Mouse (Mus musculus): ENCODE data around the gene Drap1. TPM values are rescaled to one million over a fixed set of nuclear protein-coding genes. Genes with fewer than 3 reads are reported as not detected.
"Not testable (repeated sequence)": the region's sequence is repeated elsewhere in the genome, so short reads cannot be mapped to it uniquely, and the experiment has no call there.

The Drap1 gene
- total RNA-seq, 1 experiment from 2014 or later: 121 TPM

GRCm38 (mm10) chr19:5401073-5401472 lies 23.7 kb downstream of the Drap1 start:
- ATAC-seq (replicated peaks; ENCODE audit: insufficient number of reproducible peaks, low FRiP score, low TSS enrichment, poor library complexity, severe bottlenecking): not testable (repeated sequence)

GRCm38 (mm10) chr19:5395371-5395770 lies 29.4 kb downstream of the Drap1 start:
- ATAC-seq (replicated peaks; ENCODE audit: insufficient number of reproducible peaks, low FRiP score, low TSS enrichment, poor library complexity, severe bottlenecking): no peak

GRCm38 (mm10) chr19:5394168-5394567 lies 30.6 kb downstream of the Drap1 start:
- ATAC-seq (replicated peaks; ENCODE audit: insufficient number of reproducible peaks, low FRiP score, low TSS enrichment, poor library complexity, severe bottlenecking): no peak

GRCm38 (mm10) chr19:5392892-5393291 lies 31.9 kb downstream of the Drap1 start:
- ATAC-seq (replicated peaks; ENCODE audit: insufficient number of reproducible peaks, low FRiP score, low TSS enrichment, poor library complexity, severe bottlenecking): no peak

- no peak for ATAC-seq (replicated peaks; ENCODE audit: insufficient number of reproducible peaks, low FRiP score, low TSS enrichment, poor library complexity, severe bottlenecking)
Measured at GRCm38 (mm10) chr19:5390416-5390815, 34.4 kb downstream of the Drap1 start.

GRCm38 (mm10) chr19:5389647-5390046 lies 35.1 kb downstream of the Drap1 start:
- ATAC-seq (replicated peaks; ENCODE audit: insufficient number of reproducible peaks, low FRiP score, low TSS enrichment, poor library complexity, severe bottlenecking): peak; percentile 33

- peak; percentile 95 for ATAC-seq (replicated peaks; ENCODE audit: insufficient number of reproducible peaks, low FRiP score, low TSS enrichment, poor library complexity, severe bottlenecking)
Measured at GRCm38 (mm10) chr19:5388588-5389242, 36.1 kb downstream of the Drap1 start, which contains the start of gene Sart1. Sart1 (minus strand) TSS chr19:5388703.

- ATAC-seq (replicated peaks; ENCODE audit: insufficient number of reproducible peaks, low FRiP score, low TSS enrichment, poor library complexity, severe bottlenecking): no peak
Measured at GRCm38 (mm10) chr19:5388011-5388441, 36.8 kb downstream of the Drap1 start.

- no peak for ATAC-seq (replicated peaks; ENCODE audit: insufficient number of reproducible peaks, low FRiP score, low TSS enrichment, poor library complexity, severe bottlenecking)
Measured at GRCm38 (mm10) chr19:5384715-5385114, 40.1 kb downstream of the Drap1 start.

GRCm38 (mm10) chr19:5383326-5383725 lies 41.5 kb downstream of the Drap1 start:
- no peak for ATAC-seq (replicated peaks; ENCODE audit: insufficient number of reproducible peaks, low FRiP score, low TSS enrichment, poor library complexity, severe bottlenecking)

- ATAC-seq (replicated peaks; ENCODE audit: insufficient number of reproducible peaks, low FRiP score, low TSS enrichment, poor library complexity, severe bottlenecking): no peak
Measured at GRCm38 (mm10) chr19:5377446-5377845, 47.3 kb downstream of the Drap1 start.

- ATAC-seq (replicated peaks; ENCODE audit: insufficient number of reproducible peaks, low FRiP score, low TSS enrichment, poor library complexity, severe bottlenecking): no peak
Measured at GRCm38 (mm10) chr19:5374748-5375147, 50.0 kb downstream of the Drap1 start.

GRCm38 (mm10) chr19:5374177-5374576 lies 50.6 kb downstream of the Drap1 start:
- no peak for ATAC-seq (replicated peaks; ENCODE audit: insufficient number of reproducible peaks, low FRiP score, low TSS enrichment, poor library complexity, severe bottlenecking)

Other genes with a start within 250 kb of the Drap1 start
- gene Pacs1, start 151.9 kb downstream of the Drap1 start, total RNA-seq (2017): 11.1 to 32.0 TPM (median 19.2 TPM) in 3 replicates
- 229 to 250 TPM (median 247 TPM) in 3 replicates for gene Sf3b2, start 129.5 kb downstream of the Drap1 start, total RNA-seq (2017)
- gene Gal3st3, start 126.6 kb downstream of the Drap1 start, total RNA-seq (2017): not detected in 3 replicates
- not detected in 3 replicates for gene Catsper1, start 89.2 kb downstream of the Drap1 start, total RNA-seq (2017)
- 1.1 TPM in 1 of 3 replicates, not detected in the others for gene Cst6, start 75.4 kb downstream of the Drap1 start, total RNA-seq (2017)
- gene Eif1ad, start 58.2 kb downstream of the Drap1 start, total RNA-seq (2017): 29.9 to 38.8 TPM (median 33.8 TPM) in 3 replicates
- gene Banf1, start 57.8 kb downstream of the Drap1 start, total RNA-seq (2017): 9.9 to 29.1 TPM (median 22.3 TPM) in 3 replicates
- gene Sart1, start 36.3 kb downstream of the Drap1 start, total RNA-seq (2017): 133 to 142 TPM (median 133 TPM) in 3 replicates
- not detected in 3 replicates for gene Tsga10ip, start 22.5 kb downstream of the Drap1 start, total RNA-seq (2017)
- gene AI837181, start 165 bp upstream of the Drap1 start, total RNA-seq (2017): 10.6 to 20.5 TPM (median 14.0 TPM) in 3 replicates
- gene Fosl1, start 22.6 kb upstream of the Drap1 start, total RNA-seq (2017): 0.49 to 2.6 TPM (median 2.0 TPM) in 3 replicates
- gene Ccdc85b, start 32.9 kb upstream of the Drap1 start, total RNA-seq (2017): 1.2 to 4.1 TPM (median 3.8 TPM) in 3 replicates
- 71.3 to 104 TPM (median 95.3 TPM) in 3 replicates for gene Fibp, start 35.6 kb upstream of the Drap1 start, total RNA-seq (2017)
- gene Ctsw, start 43.5 kb upstream of the Drap1 start, total RNA-seq (2017): 113 to 416 TPM (median 150 TPM) in 3 replicates
- 2.0 to 5.9 TPM in 2 of 3 replicates, not detected in the other for gene Efemp2, start 49.0 kb upstream of the Drap1 start, total RNA-seq (2017)
- gene Mus81, start 63.4 kb upstream of the Drap1 start, total RNA-seq (2017): 8.7 to 20.2 TPM (median 11.6 TPM) in 3 replicates
- 931 to 1,266 TPM (median 1,127 TPM) in 3 replicates for gene Cfl1, start 65.5 kb upstream of the Drap1 start, total RNA-seq (2017)
- 0.29 TPM in 1 of 3 replicates, not detected in the others for gene 1700020D05Rik, start 78.8 kb upstream of the Drap1 start, total RNA-seq (2017)
- 2.4 to 6.9 TPM (median 4.7 TPM) in 3 replicates for gene Snx32, start 85.6 kb upstream of the Drap1 start, total RNA-seq (2017)
- gene Ovol1, start 135.7 kb upstream of the Drap1 start, total RNA-seq (2017): not detected in 3 replicates
- 13.2 to 18.0 TPM (median 16.1 TPM) in 3 replicates for gene Ap5b1, start 143.0 kb upstream of the Drap1 start, total RNA-seq (2017)
- gene Rnaseh2c, start 176.9 kb upstream of the Drap1 start, total RNA-seq (2017): 71.5 to 138 TPM (median 136 TPM) in 3 replicates
- 65.5 to 109 TPM (median 99.2 TPM) in 3 replicates for gene Kat5, start 185.3 kb upstream of the Drap1 start, total RNA-seq (2017)
- 58.6 to 89.7 TPM (median 73.2 TPM) in 3 replicates for gene Rela, start 212.5 kb upstream of the Drap1 start, total RNA-seq (2017)
- 83.5 to 149 TPM (median 83.8 TPM) in 3 replicates for gene Sipa1, start 238.7 kb upstream of the Drap1 start, total RNA-seq (2017)

Measured in monocyte, adult 5-6 weeks (primary cell).